Mouse (Mus musculus) spleen, postnatal 36 days (tissue): ENCODE data around the gene Dnah2.

Experiments used
- DNase-seq, 2 experiments: peaks; one replicate each; pipeline ENCODE4 v3.0.0; 2022; ENCODE audit warnings: low spot score in 2 of 2, mixed read lengths in 1 of 2

The Dnah2 gene

GRCm38 (mm10) chr11:69408541-69409377 is 140.2 kb downstream of the Dnah2 start:
- DNase-seq: peak; percentile 87 to 88

GRCm38 (mm10) chr11:69407724-69408004 is 141.2 kb downstream of the Dnah2 start:
- DNase-seq: no peak

- DNase-seq: no peak
These were observed 141.8 kb downstream of the Dnah2 start for GRCm38 (mm10) chr11:69406867-69407723.

GRCm38 (mm10) chr11:69406282-69406681 is 142.6 kb downstream of the Dnah2 start:
- no peak for DNase-seq

GRCm38 (mm10) chr11:69405397-69406200 is 143.3 kb downstream of the Dnah2 start:
- no peak for DNase-seq

GRCm38 (mm10) chr11:69404595-69405396 is 144.1 kb downstream of the Dnah2 start:
- DNase-seq: no peak

GRCm38 (mm10) chr11:69403691-69404594 is 145.0 kb downstream of the Dnah2 start:
- no peak for DNase-seq

- no peak for DNase-seq
These were observed 146.9 kb downstream of the Dnah2 start for GRCm38 (mm10) chr11:69401987-69402386.

GRCm38 (mm10) chr11:69401210-69401637 is 147.7 kb downstream of the Dnah2 start:
- peak; percentile 87 to 89 for DNase-seq

- DNase-seq: no peak
These were observed 148.6 kb downstream of the Dnah2 start for GRCm38 (mm10) chr11:69400083-69400850.

GRCm38 (mm10) chr11:69399201-69400082 is 149.5 kb downstream of the Dnah2 start:
- DNase-seq: no peak

GRCm38 (mm10) chr11:69398486-69399200 is 150.3 kb downstream of the Dnah2 start:
- no peak for DNase-seq

- DNase-seq: no peak
These were observed 150.9 kb downstream of the Dnah2 start, which contains the start of gene Tmem88 for GRCm38 (mm10) chr11:69398059-69398458. TSS of gene Tmem88 (minus strand) at chr11:69398234.

GRCm38 (mm10) chr11:69397581-69398057 is 151.3 kb downstream of the Dnah2 start:
- DNase-seq: no peak

GRCm38 (mm10) chr11:69396772-69397171 is 152.1 kb downstream of the Dnah2 start:
- DNase-seq: peak in 1 of 2 experiments; percentile 12

- peak; percentile 97 to 98 for DNase-seq
These were observed 153.1 kb downstream of the Dnah2 start for GRCm38 (mm10) chr11:69395634-69396373.

GRCm38 (mm10) chr11:69395235-69395633 is 153.7 kb downstream of the Dnah2 start, which contains the start of the genes Naa38 and Cyb5d1:
TSS of gene Naa38 (plus strand) at chr11:69395487.
TSS of gene Cyb5d1 (minus strand) at chr11:69395631.
- peak; percentile 87 to 92 for DNase-seq
